Mouse (Mus musculus) olfactory bulb, adult 2 months (tissue): ENCODE measurements at regions not wholly inside any gene's neighbourhood (a gene's known extent, or its start where the extent isn't known, plus 50 kb on each side); places are given as distances from the start of the nearest gene placed in this dataset.

Source experiments
- CTCF ChIP-seq: fragments of 200-500 bp; IDR thresholded peaks from 2 replicates; pipeline ENCODE4 v1.5.1; 2012; ENCODE audit warnings: low read depth, mild to moderate bottlenecking, low read length, moderate library complexity; ENCODE audit not compliant: insufficient read depth
- POLR2A ChIP-seq: fragments of 200-500 bp; IDR thresholded peaks from 2 replicates; pipeline ENCODE4 v1.6.1; 2012; ENCODE audit warnings: mild to moderate bottlenecking, low read depth, low read length, moderate library complexity; ENCODE audit not compliant: insufficient read depth

DNA sequence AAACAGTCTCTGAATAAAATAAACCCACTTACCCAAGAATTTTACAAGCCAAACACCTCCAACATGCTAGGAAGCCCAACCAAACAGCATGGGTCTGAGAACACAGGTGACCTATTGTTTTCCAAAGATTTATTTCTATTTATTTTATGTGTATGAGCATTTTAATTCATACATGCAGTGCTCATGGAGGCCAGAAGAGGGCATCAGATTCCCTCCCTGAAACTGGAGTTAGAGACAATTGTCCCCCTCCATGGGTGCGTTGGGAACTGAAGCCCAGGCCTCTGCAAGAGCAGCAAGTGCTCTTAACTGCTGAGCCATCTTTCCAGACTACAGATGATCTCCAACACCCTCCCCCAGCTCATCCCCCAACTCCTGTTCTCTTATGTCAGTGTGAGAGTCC is 57.9 kb downstream of the Fos start:
- TF ChIP-seq CTCF, result no peak
- no peak for TF ChIP-seq POLR2A
